Mouse (Mus musculus) C2C12 (cell line): Measurements from ENCODE around the gene Upp1.

Experiments
- CEBPB ChIP-seq: IDR thresholded peaks from one replicate; pipeline ENCODE4 v1.6.1; 2011; ENCODE audit warnings: low read depth, mild to moderate bottlenecking, control low read depth, moderate library complexity
- CTCF ChIP-seq: IDR thresholded peaks from one replicate; pipeline ENCODE4 v1.5.1; 2011; ENCODE audit not compliant: control insufficient read depth, insufficient read depth, insufficient read length
- FOSL1 ChIP-seq: IDR thresholded peaks from one replicate; pipeline ENCODE4 v1.8.0; 2011; ENCODE audit warnings: mild to moderate bottlenecking, low read length; ENCODE audit not compliant: poor library complexity, insufficient read depth, severe bottlenecking
- MAX ChIP-seq: IDR thresholded peaks from one replicate; pipeline ENCODE4 v1.6.1; 2011; ENCODE audit warnings: mild to moderate bottlenecking, control low read depth
- MYOD1 ChIP-seq: IDR thresholded peaks from one replicate; pipeline ENCODE4 v1.6.1; 2011; ENCODE audit warnings: low read depth; ENCODE audit not compliant: control insufficient read depth, insufficient read length
- MYOG ChIP-seq: IDR thresholded peaks from one replicate; pipeline ENCODE4 v1.6.1; 2011; ENCODE audit not compliant: control insufficient read depth, insufficient read length; ENCODE audit errors: extremely low read depth
- USF1 ChIP-seq: IDR thresholded peaks from one replicate; pipeline ENCODE4 v1.6.1; 2011; ENCODE audit warnings: low read depth, mild to moderate bottlenecking, control low read depth, moderate library complexity

GRCm38 (mm10) chr11:9159953-9160352 lies 42.0 kb downstream of the Upp1 start:
- TF ChIP-seq MAX = no peak
- TF ChIP-seq USF1 = no peak
- no peak for TF ChIP-seq CTCF
- TF ChIP-seq MYOD1 = no peak
- TF ChIP-seq FOSL1 = no peak
- TF ChIP-seq MYOG = no peak
- no peak for TF ChIP-seq CEBPB
